Mouse (Mus musculus) large intestine, adult 2 months (tissue): ENCODE data around the gene P2rx3. TPM values are rescaled to one million over a fixed set of nuclear protein-coding genes. Genes with fewer than 3 reads are reported as not detected.

ENCODE experiments used
- DNase-seq: peaks from one replicate; pipeline ENCODE4 v3.0.0-alpha.2; 2012; ENCODE audit warnings: low read depth, low spot score
- WGBS: fragments of 180-500 bp; shearing (Covaris S2); methylation state at CpG from one replicate; pipeline ENCODE4 v1.1.7; 2018; 5-methylcytosine and 5-hydroxymethylcytosine counted together
- polyA plus RNA-seq: library from polyadenylated mRNA; depleted of rRNA; stranded (reverse); fragments of >200 nt; gene quantifications from 2 replicates; pipeline ENCODE4 v1.2.3, GENCODE M21; 2012; rRNA removed

The P2rx3 gene
- 0.24 and 0.53 TPM in 2 replicates for polyA plus RNA-seq

GRCm38 (mm10) chr2:85037047-85038026 lies at the start of gene P2rx3, which contains the start of gene Ssrp1:
P2rx3 (minus strand) TSS chr2:85037462.
Ssrp1 (plus strand) TSS chr2:85037234.
- DNase-seq = no peak
- WGBS = under 1% methylated on average over 66 of the region's 66 CpGs

DNA sequence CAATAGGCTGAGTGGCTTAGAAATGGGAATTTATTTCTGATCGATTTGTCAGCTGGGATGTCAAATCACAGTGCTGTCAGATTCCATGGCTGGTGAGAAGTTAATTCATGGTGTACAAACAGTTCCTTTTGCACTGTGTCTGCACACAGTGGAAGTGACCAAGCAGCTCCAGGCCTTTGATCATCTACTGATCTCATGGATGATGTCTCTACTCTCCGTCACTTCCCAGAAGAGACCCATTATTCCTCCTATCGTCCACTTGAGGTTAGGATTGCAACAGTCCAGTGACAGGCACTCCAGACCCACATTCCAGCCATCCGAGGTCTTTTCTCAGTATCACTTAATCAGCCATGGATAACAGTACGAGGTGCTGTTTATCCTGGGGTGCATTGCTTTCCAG lies 36.5 kb upstream of the P2rx3 start:
- 86% methylated on average over 5 of the region's 5 CpGs for WGBS
- DNase-seq = no peak

- no peak for DNase-seq
- 46% methylated on average over 5 of the region's 5 CpGs for WGBS
These were observed 34.7 kb upstream of the P2rx3 start for GRCm38 (mm10) chr2:85071921-85072320.

DNA sequence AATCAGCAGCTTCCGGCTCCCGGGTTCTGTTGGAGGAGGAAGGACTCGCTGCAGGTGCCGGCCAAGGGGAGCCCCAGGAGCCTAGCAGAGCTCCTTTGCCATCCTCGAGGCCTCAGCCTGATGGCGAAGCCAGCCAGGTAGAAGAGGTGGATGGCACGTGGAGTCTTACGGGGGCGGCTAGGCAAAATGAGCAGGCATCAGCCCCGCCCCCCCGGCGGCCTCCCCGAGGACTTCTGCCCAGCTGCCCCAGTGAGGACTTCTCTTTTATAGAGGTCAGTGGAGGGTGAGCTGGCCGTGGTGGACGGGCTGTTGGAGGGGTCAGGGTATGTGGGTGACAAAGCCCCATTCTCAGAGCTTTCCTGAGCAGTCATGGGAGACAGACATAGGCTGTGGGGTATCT lies 32.8 kb upstream of the P2rx3 start:
- 85% methylated on average over 15 of the region's 15 CpGs for WGBS
- DNase-seq = no peak

GRCm38 (mm10) chr2:85068626-85069025 lies 31.4 kb upstream of the P2rx3 start:
- DNase-seq = no peak
- 79% methylated on average over 2 of the region's 2 CpGs for WGBS

- no peak for DNase-seq
- WGBS = 33% methylated on average over 10 of the region's 10 CpGs
These were observed 30.8 kb upstream of the P2rx3 start for GRCm38 (mm10) chr2:85067903-85068625.

DNA sequence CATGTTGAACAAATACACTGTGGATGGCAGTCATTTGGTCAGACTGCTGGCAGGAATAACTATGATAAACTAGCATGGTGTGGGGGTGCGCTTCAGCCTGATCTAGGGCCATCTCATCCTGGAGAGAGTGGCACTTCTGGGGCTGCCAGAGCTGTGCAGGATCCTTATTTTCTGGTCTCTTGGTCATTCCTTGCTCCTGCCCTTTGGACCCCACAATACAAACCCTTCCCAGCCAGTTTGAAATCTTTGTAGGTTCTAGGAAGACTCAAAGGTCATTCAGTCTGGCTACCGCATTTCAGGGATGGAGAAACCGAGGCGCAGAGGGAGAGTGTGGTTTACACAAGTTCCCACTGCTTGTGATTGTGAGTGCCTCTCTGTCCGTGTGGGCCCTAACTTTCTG lies 29.7 kb upstream of the P2rx3 start:
- DNase-seq = no peak
- 84% methylated on average over 5 of the region's 5 CpGs for WGBS

DNA sequence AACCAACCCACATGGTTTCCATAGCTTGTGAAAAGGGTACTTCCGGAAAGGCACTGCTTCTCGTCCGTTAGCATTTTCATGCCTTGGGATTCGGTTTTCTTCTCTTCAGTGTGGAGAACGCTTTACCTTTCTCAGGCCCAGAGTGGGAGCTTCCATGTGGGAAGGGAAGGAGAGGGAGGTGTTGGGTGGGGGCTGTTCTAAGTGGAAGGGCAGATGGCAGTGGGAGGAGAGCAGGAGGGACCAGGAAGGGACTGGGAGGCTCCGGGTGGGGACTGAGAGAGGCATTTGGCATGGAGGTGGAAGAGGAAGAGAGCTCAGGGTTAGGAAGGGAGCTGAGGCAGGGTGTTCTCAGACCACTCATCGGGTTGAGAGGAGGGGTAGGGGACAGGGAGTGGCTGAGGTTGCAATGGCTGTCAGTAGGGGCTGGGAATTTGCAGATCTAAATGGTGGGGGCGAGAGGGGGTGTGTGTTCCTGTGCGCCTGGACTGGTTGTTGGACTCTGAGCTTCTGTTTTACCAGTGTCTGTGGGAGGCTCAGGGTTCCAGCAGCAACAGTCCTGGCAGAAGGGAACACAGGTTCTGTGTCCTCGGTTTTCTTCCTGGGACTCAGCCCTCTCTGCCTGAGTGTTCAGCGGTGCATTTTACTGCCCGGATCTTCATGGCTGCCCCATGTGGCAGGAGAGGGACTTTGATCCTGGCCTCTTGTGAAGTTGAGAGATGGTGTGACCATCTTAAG lies 28.0 kb upstream of the P2rx3 start:
- DNase-seq = no peak
- WGBS = 62% methylated on average over 12 of the region's 12 CpGs

GRCm38 (mm10) chr2:85061107-85061541 lies 23.9 kb upstream of the P2rx3 start:
- no peak for DNase-seq
- WGBS = 5% methylated on average over 10 of the region's 10 CpGs

GRCm38 (mm10) chr2:85060591-85061060 lies 23.4 kb upstream of the P2rx3 start:
- 1% methylated on average over 11 of the region's 11 CpGs for WGBS
- DNase-seq = no peak

DNA sequence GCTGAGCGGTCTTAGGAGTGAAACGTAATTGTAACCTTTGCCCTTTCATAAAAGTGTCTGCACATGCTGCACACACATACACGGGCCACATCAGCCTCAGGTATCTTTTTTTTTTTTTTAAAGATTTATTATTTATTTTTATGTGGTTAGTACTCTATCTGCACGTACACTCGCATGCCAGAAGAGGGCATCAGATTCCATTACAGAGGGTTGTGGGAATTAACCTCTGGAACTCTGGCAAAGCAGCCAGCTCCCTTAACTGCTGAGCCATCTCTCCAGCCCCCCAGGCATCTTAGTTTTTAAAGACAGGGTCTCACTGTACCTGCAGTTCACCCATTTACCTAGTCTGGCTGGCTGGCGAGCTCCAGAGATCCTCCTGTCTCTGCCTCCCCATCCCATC lies 22.4 kb upstream of the P2rx3 start:
- 63% methylated on average over 6 of the region's 6 CpGs for WGBS
- DNase-seq = no peak

DNA sequence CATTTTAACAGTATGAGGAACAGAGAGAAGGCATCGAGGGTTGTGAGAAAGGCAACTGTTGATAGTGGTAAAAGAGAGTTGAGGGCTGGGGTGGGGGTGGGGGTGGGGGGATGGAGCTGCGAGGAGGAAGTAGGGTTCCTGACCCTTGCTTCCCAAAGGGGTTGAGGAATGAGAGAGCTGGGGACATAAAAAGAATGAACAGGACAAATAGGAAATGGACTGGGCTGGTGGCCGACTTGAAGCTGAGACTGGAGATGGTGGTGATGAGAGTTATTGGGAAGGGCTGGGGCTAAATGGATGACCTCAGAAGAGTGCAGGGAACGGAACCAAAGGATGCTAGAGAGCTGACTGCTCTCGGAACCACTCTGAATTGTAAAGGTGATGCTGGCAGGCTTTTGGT lies 19.4 kb upstream of the P2rx3 start:
- 68% methylated on average over 5 of the region's 5 CpGs for WGBS
- no peak for DNase-seq

- 43% methylated on average over 5 of the region's 5 CpGs for WGBS
- no peak for DNase-seq
These were observed 16.0 kb upstream of the P2rx3 start for GRCm38 (mm10) chr2:85053192-85053816.

- WGBS = 15% methylated on average over 9 of the region's 9 CpGs
- no peak for DNase-seq
These were observed 13.5 kb upstream of the P2rx3 start for GRCm38 (mm10) chr2:85050746-85051145.

GRCm38 (mm10) chr2:85050001-85050634 lies 12.9 kb upstream of the P2rx3 start:
- DNase-seq = no peak
- 9% methylated on average over 10 of the region's 10 CpGs for WGBS

DNA sequence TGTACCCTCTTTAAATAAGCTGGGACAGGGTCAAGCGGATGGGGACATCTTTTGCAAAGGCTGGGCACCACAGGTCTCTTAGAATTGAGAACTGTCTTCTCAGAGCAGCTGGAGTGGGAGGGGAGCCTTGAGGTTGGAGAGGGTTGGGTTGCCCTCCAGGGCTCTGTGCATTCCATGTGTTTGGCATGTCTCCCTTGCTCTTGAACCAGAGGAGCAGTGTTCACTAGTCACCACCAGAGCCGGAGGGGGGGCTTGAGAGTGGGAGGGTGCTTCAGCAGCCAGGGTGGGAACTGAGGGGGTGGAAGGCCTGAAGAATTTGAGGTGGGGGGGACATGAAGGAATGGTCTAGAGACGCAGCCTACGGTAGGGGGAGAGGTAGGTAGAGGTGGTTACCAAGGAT lies 12.0 kb upstream of the P2rx3 start:
- 74% methylated on average over 4 of the region's 4 CpGs for WGBS
- DNase-seq = no peak

DNA sequence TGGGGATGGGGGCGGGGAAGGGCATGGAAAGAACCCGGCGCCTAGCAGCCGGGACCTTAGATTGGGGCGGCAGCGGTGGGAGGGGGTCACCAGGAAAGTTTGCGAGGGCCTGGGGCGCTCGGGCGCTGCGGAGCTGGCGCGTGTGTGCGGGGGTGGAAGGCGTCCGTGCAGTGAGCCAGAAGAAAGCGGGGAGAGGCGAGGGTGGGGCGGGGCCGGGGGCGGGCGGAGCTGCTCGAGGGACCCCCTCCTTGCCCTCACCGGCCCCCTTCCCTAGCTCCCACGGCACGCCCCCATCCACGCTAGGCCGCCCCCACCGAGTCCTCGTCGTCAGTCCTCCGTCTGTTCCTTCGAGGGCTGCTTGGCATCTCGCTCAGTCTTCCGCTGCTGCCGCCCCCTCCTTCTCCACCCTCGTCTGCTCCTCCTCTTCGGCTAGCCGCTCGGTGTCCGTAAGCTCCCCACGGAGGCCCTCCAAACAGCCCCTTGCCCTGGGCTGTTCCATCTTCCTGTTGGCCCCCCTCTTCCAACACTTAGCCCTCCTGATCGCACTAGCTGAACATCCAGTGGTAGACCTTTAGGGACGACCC lies 11.0 kb upstream of the P2rx3 start:
- WGBS = 2% methylated on average over 38 of the region's 44 CpGs
- DNase-seq = no peak

DNA sequence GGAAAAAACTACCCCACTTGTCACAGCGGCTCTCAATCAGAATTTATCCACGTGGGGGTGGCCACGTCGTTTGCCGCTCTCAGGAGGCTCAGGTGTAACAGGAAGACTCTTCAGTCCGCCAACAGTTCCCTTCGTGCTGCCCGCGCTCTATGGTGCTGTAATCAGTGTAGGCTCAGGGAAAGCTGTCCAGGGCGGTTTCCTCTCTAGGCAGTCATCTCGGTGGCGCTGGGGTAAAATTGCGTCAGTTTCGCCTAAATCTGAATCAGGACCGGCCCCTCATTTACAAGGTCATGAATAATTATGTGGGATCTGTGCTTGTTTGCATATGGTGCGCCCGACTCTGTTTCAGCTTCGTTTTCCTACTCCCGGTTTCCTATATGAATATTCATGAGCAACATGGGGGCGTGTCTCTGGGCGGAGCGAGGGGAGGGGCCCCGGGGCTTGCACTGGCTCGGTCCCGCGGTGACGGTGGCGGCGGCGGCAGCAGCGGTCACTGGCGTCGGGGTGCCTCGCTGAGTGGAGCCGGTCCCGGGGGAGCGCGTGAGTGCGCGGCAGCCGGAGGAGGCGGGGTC lies 10.4 kb upstream of the P2rx3 start, which contains the start of gene Tnks1bp1:
Gene Tnks1bp1 (plus strand): TSS at position 427 of the 572 bp plus-strand sequence.
- no peak for DNase-seq
- WGBS = under 1% methylated on average over 42 of the region's 42 CpGs
